Mouse (Mus musculus) large intestine, adult 2 months (tissue): Measurements from ENCODE around the gene Gm9887. TPM values are rescaled to one million over a fixed set of nuclear protein-coding genes. Genes with fewer than 3 reads are reported as not detected.

Experiments used
- DNase-seq: peaks from one replicate; pipeline ENCODE4 v3.0.0-alpha.2; 2012; ENCODE audit warnings: low read depth, low spot score
- WGBS: fragments of 180-500 bp; shearing (Covaris S2); methylation state at CpG from one replicate; pipeline ENCODE4 v1.1.7; 2018; 5-methylcytosine and 5-hydroxymethylcytosine counted together
- polyA plus RNA-seq: library from polyadenylated mRNA; depleted of rRNA; stranded (reverse); fragments of >200 nt; gene quantifications from 2 replicates; pipeline ENCODE4 v1.2.3, GENCODE M21; 2012; rRNA removed

The Gm9887 gene
- polyA plus RNA-seq = 0.67 and 1.5 TPM in 2 replicates

- peak; percentile 87 for DNase-seq
- under 1% methylated on average over 118 of the region's 121 CpGs for WGBS
Observed at GRCm38 (mm10) chr12:69371854-69372671, at the start of gene Gm9887, which contains the start of gene Arf6. TSS of gene Gm9887 (minus strand) at chr12:69372458. TSS of gene Arf6 (plus strand) at chr12:69372150.

GRCm38 (mm10) chr12:69420716-69421115 lies 48.5 kb upstream of the Gm9887 start:
- WGBS = 64% methylated on average over 3 of the region's 3 CpGs

GRCm38 (mm10) chr12:69419606-69420005 lies 47.3 kb upstream of the Gm9887 start:
- DNase-seq = no peak

More at GRCm38 (mm10) chr12:69420716-69421115, 48.5 kb upstream of the Gm9887 start:
- no peak for DNase-seq

GRCm38 (mm10) chr12:69419017-69419605 lies 46.9 kb upstream of the Gm9887 start:
- no peak for DNase-seq
- WGBS = 32% methylated on average over 14 of the region's 14 CpGs

More at GRCm38 (mm10) chr12:69419606-69420005, 47.3 kb upstream of the Gm9887 start:
- 68% methylated on average over 4 of the region's 4 CpGs for WGBS

GRCm38 (mm10) chr12:69418606-69419005 lies 46.3 kb upstream of the Gm9887 start:
- 80% methylated on average over 13 of the region's 13 CpGs for WGBS
- no peak for DNase-seq

- 44% methylated on average over 9 of the region's 9 CpGs for WGBS
- no peak for DNase-seq
Observed at GRCm38 (mm10) chr12:69417701-69418291, 45.5 kb upstream of the Gm9887 start.

GRCm38 (mm10) chr12:69416793-69417192 lies 44.5 kb upstream of the Gm9887 start:
- no peak for DNase-seq
- 29% methylated on average over 7 of the region's 7 CpGs for WGBS

- WGBS = 60% methylated on average over 4 of the region's 4 CpGs
- no peak for DNase-seq
Observed at GRCm38 (mm10) chr12:69414826-69415572, 42.7 kb upstream of the Gm9887 start.

- no peak for DNase-seq
Observed at GRCm38 (mm10) chr12:69413303-69413702, 41.0 kb upstream of the Gm9887 start.

GRCm38 (mm10) chr12:69411936-69412335 lies 39.7 kb upstream of the Gm9887 start:
- 41% methylated on average over 4 of the region's 4 CpGs for WGBS
- DNase-seq = no peak

More at GRCm38 (mm10) chr12:69413303-69413702, 41.0 kb upstream of the Gm9887 start:
- 74% methylated on average over 3 of the region's 3 CpGs for WGBS

GRCm38 (mm10) chr12:69410767-69411166 lies 38.5 kb upstream of the Gm9887 start:
- WGBS = 84% methylated on average over 5 of the region's 5 CpGs
- DNase-seq = no peak

GRCm38 (mm10) chr12:69402594-69403167 lies 30.4 kb upstream of the Gm9887 start:
- WGBS = 92% methylated on average over 13 of the region's 13 CpGs
- DNase-seq = no peak

- no peak for DNase-seq
- 65% methylated on average over 9 of the region's 9 CpGs for WGBS
Observed at GRCm38 (mm10) chr12:69402100-69402499, 29.8 kb upstream of the Gm9887 start.

- no peak for DNase-seq
- 10% methylated on average over 2 of the region's 2 CpGs for WGBS
Observed at GRCm38 (mm10) chr12:69400871-69401286, 28.6 kb upstream of the Gm9887 start.

GRCm38 (mm10) chr12:69400367-69400766 lies 28.1 kb upstream of the Gm9887 start:
- WGBS = 90% methylated on average over 4 of the region's 4 CpGs
- no peak for DNase-seq

GRCm38 (mm10) chr12:69394456-69394855 lies 22.2 kb upstream of the Gm9887 start:
- WGBS = 92% methylated on average over 6 of the region's 6 CpGs
- DNase-seq = no peak

- no peak for DNase-seq
- 77% methylated on average over 10 of the region's 10 CpGs for WGBS
Observed at GRCm38 (mm10) chr12:69393076-69393475, 20.8 kb upstream of the Gm9887 start.

- WGBS = 45% methylated on average over 7 of the region's 7 CpGs
- DNase-seq = peak; percentile 58
Observed at GRCm38 (mm10) chr12:69390000-69390698, 17.9 kb upstream of the Gm9887 start.
